ENCODE assay signal across 9 mouse cellular contexts in genomic region chr14:51098300-51098699, GRCm38 (mm10). TPM values are rescaled to one million over a fixed set of nuclear protein-coding genes. Genes with fewer than 3 reads are reported as not detected.
DNase-seq lines count a peak whose midpoint lies in the region; ATAC-seq and TF ChIP-seq lines count a peak whose summit lies in the region.
"Not testable (repeated sequence)": the region's sequence is repeated elsewhere in the genome, so short reads cannot be mapped to it uniquely, and the experiment has no call there.
"Had no signal": no experiment of that assay in that cellular context is flagged by ENCODE, and none has a peak within 500 bp of the region (broad histone marks: within the 10 kb centered on the region; RNA-seq: fewer than 3 reads in every experiment).

No protein-coding gene starts in this region.

- DNase-seq in ES-CJ7 (ENCODE audit: low read depth, low spot score) = peak; percentile 45
- peak; percentile 85 for DNase-seq in cerebellum, adult 8-10 months
- DNase-seq in frontal cortex, postnatal 25 days (ENCODE audit: low spot score in 2 of 2) = peak; percentile 56 to 86
- DNase-seq in layer of hippocampus, postnatal 10 days (ENCODE audit: low spot score in 2 of 2) = peak; percentile 85 to 87
- DNase-seq in lung, embryonic 14.5 days = peak; percentile 8
- peak; percentile 20 for DNase-seq in ovary, adult 18-20 months (ENCODE audit: low spot score)
- peak; percentile 78 for DNase-seq in thymus, postnatal 14 days

- not testable (repeated sequence) for H3K27ac ChIP-seq in hindbrain, embryonic 16.5 days (ENCODE audit: low read depth, low read length); lung, embryonic 14.5 days (ENCODE audit: low read depth)

- ATAC-seq in hindbrain, embryonic 16.5 days = peak; percentile 71
- ATAC-seq in lung, embryonic 14.5 days (ENCODE audit: insufficient read depth) = peak; percentile 18; the same call in 1 of the 2 replicates

- H3K4me3 ChIP-seq in hindbrain, embryonic 16.5 days (ENCODE audit: low read length); lung, embryonic 14.5 days (ENCODE audit: low read depth, low read length): not testable (repeated sequence)

- WGBS in hindbrain, embryonic 16.5 days = 26% methylated on average over 1 of the region's 1 CpGs
- WGBS in lung, embryonic 14.5 days = 28% methylated on average over 1 of the region's 1 CpGs

- H3K36me3 ChIP-seq in hindbrain, embryonic 16.5 days (ENCODE audit: control insufficient read depth, insufficient read depth, low read length); lung, embryonic 14.5 days (ENCODE audit: insufficient read depth): not testable (repeated sequence)

- not testable (repeated sequence) for H3K4me1 ChIP-seq in hindbrain, embryonic 16.5 days (ENCODE audit: control insufficient read depth, insufficient read depth, low read depth, low read length); lung, embryonic 14.5 days (ENCODE audit: insufficient read depth)

- H3K4me2 ChIP-seq in hindbrain, embryonic 16.5 days (ENCODE audit: low read length); lung, embryonic 14.5 days: not testable (repeated sequence)

- H3K9ac ChIP-seq in hindbrain, embryonic 16.5 days (ENCODE audit: low read depth, low read length); lung, embryonic 14.5 days: not testable (repeated sequence)

- peak; percentile 72 for TF ChIP-seq CTCF in lung, embryonic 14.5 days (IDR thresholded peaks at IDR 0.05; ENCODE audit: low read depth)

- H3K27me3 ChIP-seq in hindbrain, embryonic 16.5 days (replicated peaks; ENCODE audit: control insufficient read depth, insufficient read depth, low read length); lung, embryonic 14.5 days (ENCODE audit: insufficient read depth, low read length): not testable (repeated sequence)

- not testable (repeated sequence) for H3K9me3 ChIP-seq in hindbrain, embryonic 16.5 days (ENCODE audit: control insufficient read depth, low read length); lung, embryonic 14.5 days (ENCODE audit: low read depth, low read length)

RNA-seq across cellular contexts. Expression of gene Ang, which starts 7.3 kb away (rescaled TPM):
- polyA plus RNA-seq in hindbrain, embryonic 16.5 days (2015; fragmentation: Nextera tagmentation; extraction: Ambion mirVana) = 5.1 and 6.2 TPM in 2 replicates
- total RNA-seq in layer of hippocampus, postnatal 10 days (2021) = 1 to 10 TPM; 3.0 to 4.1 TPM
- 5.2 and 5.6 TPM in 2 replicates for polyA plus RNA-seq in lung, embryonic 14.5 days (2014; fragmentation: Nextera tagmentation; extraction: Ambion mirVana)

RNA-seq across cellular contexts. Expression of gene Rnase4, which starts 7.4 kb away (rescaled TPM):
- polyA plus RNA-seq in hindbrain, embryonic 16.5 days (2015; fragmentation: Nextera tagmentation; extraction: Ambion mirVana) = 18.2 and 19.8 TPM in 2 replicates
- total RNA-seq in layer of hippocampus, postnatal 10 days (2021) = 10 to 100 TPM; 16.2 to 17.8 TPM
- polyA plus RNA-seq in lung, embryonic 14.5 days (2014; fragmentation: Nextera tagmentation; extraction: Ambion mirVana) = 27.6 and 29.6 TPM in 2 replicates

RNA-seq across cellular contexts. Expression of gene Eddm3b, which starts 15.9 kb away (rescaled TPM):
- polyA plus RNA-seq in hindbrain, embryonic 16.5 days (2015; fragmentation: Nextera tagmentation; extraction: Ambion mirVana) = not detected in 2 replicates
- not detected for total RNA-seq in layer of hippocampus, postnatal 10 days (2021)
- polyA plus RNA-seq in lung, embryonic 14.5 days (2014; fragmentation: Nextera tagmentation; extraction: Ambion mirVana) = not detected in 2 replicates
- total RNA-seq: heart, postnatal 25 days had no signal

RNA-seq across cellular contexts. Expression of gene Olfr750, which starts 24.1 kb away (rescaled TPM):
- 0.03 TPM in 1 of 2 replicates, not detected in the other for polyA plus RNA-seq in hindbrain, embryonic 16.5 days (2015; fragmentation: Nextera tagmentation; extraction: Ambion mirVana)
- not detected for total RNA-seq in layer of hippocampus, postnatal 10 days (2021)
- polyA plus RNA-seq in lung, embryonic 14.5 days (2014; fragmentation: Nextera tagmentation; extraction: Ambion mirVana) = not detected in 2 replicates
- total RNA-seq: heart, postnatal 25 days had no signal

RNA-seq across cellular contexts. Expression of gene Rnase6, which starts 25.4 kb away (rescaled TPM):
- 0.84 and 0.93 TPM in 2 replicates for polyA plus RNA-seq in hindbrain, embryonic 16.5 days (2015; fragmentation: Nextera tagmentation; extraction: Ambion mirVana)
- total RNA-seq in layer of hippocampus, postnatal 10 days (2021) = under 1 TPM; 0.31 to 0.34 TPM
- 1.2 and 1.4 TPM in 2 replicates for polyA plus RNA-seq in lung, embryonic 14.5 days (2014; fragmentation: Nextera tagmentation; extraction: Ambion mirVana)

Comparison
In these comparisons a context has a peak if more than half of its experiments do, and no peak if none do; other contexts are left out.
1. DNase-seq: peak in every context shown above with its lines; median percentile 86 in layer of hippocampus, postnatal 10 days; 85 in cerebellum, adult 8-10 months; 78 in thymus, postnatal 14 days; 71 in frontal cortex, postnatal 25 days; 45 in ES-CJ7; 20 in ovary, adult 18-20 months; 8 in lung, embryonic 14.5 days.